Mouse (Mus musculus) liver, postnatal 0 days (tissue): ENCODE measurements around the gene Gpr3. TPM values are rescaled to one million over a fixed set of nuclear protein-coding genes. Genes with fewer than 3 reads are reported as not detected.
A peak's percentile ranks its signal among the peaks of the same experiment; 100 is the strongest.

ENCODE experiments used
- ATAC-seq: fragments of 200-750 bp; cut with Nextera tagmentation; 2 replicates; pipeline ENCODE4 v1.8.0; 2017; ENCODE audit warnings: mild to moderate bottlenecking, moderate library complexity
- DNase-seq: peaks from one replicate; pipeline ENCODE4 v3.0.0-alpha.2; 2016
- H3K27ac ChIP-seq: fragments of 300-500 bp; sonication (generic); 2 replicates; pipeline ENCODE4 v1.5.1; 2014; ENCODE audit warnings: antibody characterized with exemption, moderate library complexity, mild to moderate bottlenecking, low read depth
- H3K27me3 ChIP-seq: fragments of 300-500 bp; sonication (generic); 2 replicates; pipeline ENCODE4 v1.6.1; 2014; ENCODE audit warnings: low read length, control low read depth, mixed read lengths; ENCODE audit not compliant: insufficient read depth
- H3K36me3 ChIP-seq: fragments of 300-500 bp; sonication (generic); replicated peaks from 2 replicates; pipeline ENCODE4 v1.6.1; 2014; ENCODE audit warnings: mild to moderate bottlenecking, control low read depth, low read length, moderate library complexity, mixed read lengths; ENCODE audit not compliant: insufficient read depth
- H3K4me1 ChIP-seq: fragments of 300-500 bp; sonication (generic); 2 replicates; pipeline ENCODE4 v1.6.1; 2014; ENCODE audit warnings: antibody characterized with exemption, mild to moderate bottlenecking, control low read depth; ENCODE audit not compliant: insufficient read depth
- H3K4me2 ChIP-seq: fragments of 300-500 bp; sonication (generic); 2 replicates; pipeline ENCODE4 v1.6.1; 2014; ENCODE audit warnings: low read depth, mild to moderate bottlenecking, low read length, moderate library complexity, mixed read lengths
- H3K4me3 ChIP-seq: fragments of 300-500 bp; sonication (generic); 2 replicates; pipeline ENCODE4 v1.5.1; 2014; ENCODE audit warnings: low read depth, low read length
- H3K9ac ChIP-seq: fragments of 300-500 bp; sonication (generic); replicated peaks from 2 replicates; pipeline ENCODE4 v1.6.1; 2014; ENCODE audit warnings: mild to moderate bottlenecking, moderate library complexity
- H3K9me3 ChIP-seq: fragments of 300-500 bp; sonication (generic); 2 replicates; pipeline ENCODE4 v1.6.1; 2016; ENCODE audit warnings: mild to moderate bottlenecking, control low read depth, low read length, mixed read lengths
- CTCF ChIP-seq: sonication (generic); IDR thresholded peaks from 2 replicates; pipeline ENCODE4 v1.5.1; 2016; ENCODE audit warnings: antibody characterized with exemption, low read depth
- EP300 ChIP-seq: IDR thresholded peaks from 2 replicates; pipeline ENCODE4 v1.6.1; 2016; ENCODE audit warnings: antibody characterized with exemption, low read depth, mild to moderate bottlenecking
- WGBS: fragments of 180-500 bp; shearing (Covaris S2); extraction: QIAGEN DNeasy Blood & Tissue Kit; methylation state at CpG from one replicate; pipeline ENCODE4 v1.1.7; 2014; ENCODE audit not compliant: insufficient replicate concordance; 5-methylcytosine and 5-hydroxymethylcytosine counted together
- polyA plus RNA-seq: library from polyadenylated mRNA; unstranded; fragments of >200 nt; fragmentation: Nextera tagmentation; extraction: Ambion mirVana; gene quantifications from 2 replicates; pipeline ENCODE4 v1.2.1, GENCODE M21; 2015

Gene Gpr3
- polyA plus RNA-seq, 1 experiment from 2014 or later = not detected

DNA sequence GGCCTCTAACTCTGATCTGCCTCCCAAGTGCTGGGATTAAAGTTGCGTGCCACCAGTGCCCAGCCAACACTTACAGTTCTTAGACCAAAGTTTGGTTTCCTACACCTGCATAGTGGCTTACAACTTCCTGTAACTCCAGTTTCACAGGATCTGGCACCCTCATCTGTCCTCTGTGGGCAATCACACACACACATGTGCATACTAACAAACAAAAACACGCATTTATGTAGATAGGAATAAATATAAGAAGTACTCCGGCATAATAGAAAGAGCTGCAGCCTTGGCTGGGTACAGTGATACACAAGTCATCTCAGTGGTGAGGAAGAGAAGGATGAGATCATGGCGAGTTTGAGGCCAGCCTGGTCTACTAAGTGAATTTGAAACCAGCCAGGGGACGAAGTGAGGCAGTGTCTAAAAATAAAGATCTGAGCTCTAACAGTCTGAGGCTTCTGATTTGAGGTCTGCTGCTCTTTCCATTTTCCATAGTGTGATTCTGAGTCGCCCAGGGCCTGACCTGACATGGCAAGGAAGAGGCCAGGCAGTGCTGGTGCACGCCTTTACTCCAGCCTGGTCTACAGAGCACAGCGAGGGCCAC lies 29.8 kb downstream of the Gpr3 start:
- H3K36me3 ChIP-seq = peaks cover 62% of the 10 kb centered on the region
- H3K27ac ChIP-seq = no peak overlapping the region
- TF ChIP-seq CTCF = peak; percentile 30
- no peak for TF ChIP-seq EP300
- ATAC-seq (no peak), DNase-seq (no peak)
- H3K4me1 ChIP-seq = peaks cover 26% of the 10 kb centered on the region
- no peak overlapping the region for H3K9ac ChIP-seq
- WGBS = 85% methylated on average over 8 of the region's 8 CpGs
- H3K4me2 ChIP-seq = no peak overlapping the region
- H3K4me3 ChIP-seq = no peak overlapping the region
- no peaks in the 10 kb centered on the region for H3K9me3 ChIP-seq
- no peaks in the 10 kb centered on the region for H3K27me3 ChIP-seq

DNA sequence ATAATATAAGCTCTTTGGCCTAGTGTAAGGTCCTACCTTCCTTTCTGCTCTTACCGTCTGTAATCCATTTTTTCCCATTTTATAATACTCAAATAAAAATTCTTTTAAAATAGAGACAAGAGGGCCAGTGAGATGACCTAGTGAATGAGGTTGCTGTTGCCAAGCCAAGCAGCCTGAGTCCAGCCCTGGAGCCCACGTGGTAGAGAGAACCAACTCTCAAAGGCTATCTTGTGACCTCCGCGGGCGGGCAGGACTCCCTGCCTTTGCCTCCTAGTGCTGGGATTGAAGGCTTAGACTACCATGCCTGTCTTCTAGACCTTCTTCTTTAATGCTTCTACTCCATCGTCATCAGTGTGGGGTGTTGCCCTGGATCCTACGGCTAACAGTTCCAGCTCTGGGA lies 33.1 kb downstream of the Gpr3 start:
- ATAC-seq = no peak
- TF ChIP-seq CTCF (no peak), EP300 (no peak)
- WGBS = 86% methylated on average over 7 of the region's 7 CpGs
- Histone ChIP-seq H3K36me3 (peaks cover 49% of the 10 kb centered on the region), H3K9ac (no peak overlapping the region), H3K27ac (no peak overlapping the region), H3K27me3 (no peaks in the 10 kb centered on the region), H3K4me3 (no peak overlapping the region), H3K4me1 (peaks cover 27% of the 10 kb centered on the region), H3K9me3 (no peaks in the 10 kb centered on the region), H3K4me2 (no peak overlapping the region)
- DNase-seq = no peak

DNA sequence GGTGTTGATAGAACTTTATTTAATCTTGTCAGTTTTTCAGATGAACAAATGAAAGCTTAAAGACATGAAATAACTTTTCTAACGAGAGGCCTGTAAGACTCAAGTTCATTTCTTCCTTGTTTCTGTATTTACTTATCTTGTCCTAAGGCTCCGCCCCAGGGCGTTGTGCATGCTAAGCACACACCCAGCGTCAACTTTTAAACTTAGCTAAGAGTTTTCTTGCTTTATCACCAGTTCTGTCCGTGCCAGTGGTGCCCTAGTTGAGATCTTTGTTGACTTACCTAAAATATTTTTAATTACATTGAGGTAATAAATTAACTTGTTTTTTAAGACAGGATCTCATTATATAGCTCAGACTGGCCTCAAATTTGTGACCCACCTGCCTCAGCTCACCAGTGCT lies 34.0 kb downstream of the Gpr3 start:
- Histone ChIP-seq H3K27me3 (no peaks in the 10 kb centered on the region), H3K4me3 (no peak overlapping the region), H3K27ac (peak overlapping the region; percentile 61; the same call in 1 of the 2 replicates), H3K4me1 (peaks cover 35% of the 10 kb centered on the region), H3K36me3 (peaks cover 49% of the 10 kb centered on the region), H3K9me3 (no peaks in the 10 kb centered on the region), H3K4me2 (peak overlapping the region; percentile 10), H3K9ac (no peak overlapping the region)
- 44% methylated on average over 5 of the region's 5 CpGs for WGBS
- ATAC-seq = peak; percentile 41; the same call in 1 of the 2 replicates
- TF ChIP-seq CTCF (no peak), EP300 (no peak)
- no peak for DNase-seq

DNA sequence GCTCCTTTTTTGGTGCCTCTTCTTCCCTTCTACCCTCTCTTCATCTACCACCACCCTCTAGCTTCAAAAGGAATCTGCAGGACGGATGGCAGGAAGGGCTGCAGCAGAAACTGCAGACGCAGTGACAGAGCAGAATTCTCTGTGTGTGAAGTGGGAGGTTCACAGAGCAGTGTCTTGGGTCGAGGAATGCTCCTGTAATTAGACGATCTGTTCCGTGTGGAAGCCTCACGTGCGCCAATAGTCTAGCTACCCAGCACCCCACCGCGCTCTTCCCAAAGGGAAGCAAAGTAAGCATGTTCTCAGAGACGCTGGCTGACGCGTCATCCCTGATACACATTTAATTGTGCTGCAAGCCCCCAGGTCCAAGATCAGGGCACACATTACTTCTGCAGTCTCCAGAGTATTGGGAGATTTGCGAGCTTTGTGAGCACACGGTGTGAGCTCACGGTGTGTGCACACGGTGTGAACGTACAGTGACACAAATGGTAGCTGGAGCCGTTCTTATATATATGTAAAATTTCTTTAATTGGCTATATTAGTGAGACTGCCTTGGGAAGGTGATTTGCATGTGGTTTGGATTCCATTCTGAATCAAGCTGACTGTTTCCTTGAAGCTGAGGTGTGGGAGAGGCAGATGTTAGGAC lies 35.5 kb downstream of the Gpr3 start:
- no peak for ATAC-seq
- Histone ChIP-seq H3K27ac (peak overlapping the region; percentile 80; the same call in 1 of the 2 replicates), H3K36me3 (peaks cover 44% of the 10 kb centered on the region), H3K9ac (no peak overlapping the region), H3K9me3 (no peaks in the 10 kb centered on the region), H3K4me3 (no peak overlapping the region), H3K27me3 (no peaks in the 10 kb centered on the region), H3K4me1 (peaks cover 41% of the 10 kb centered on the region), H3K4me2 (no peak overlapping the region)
- 83% methylated on average over 18 of the region's 18 CpGs for WGBS
- no peak for DNase-seq
- TF ChIP-seq CTCF (no peak), EP300 (no peak)

DNA sequence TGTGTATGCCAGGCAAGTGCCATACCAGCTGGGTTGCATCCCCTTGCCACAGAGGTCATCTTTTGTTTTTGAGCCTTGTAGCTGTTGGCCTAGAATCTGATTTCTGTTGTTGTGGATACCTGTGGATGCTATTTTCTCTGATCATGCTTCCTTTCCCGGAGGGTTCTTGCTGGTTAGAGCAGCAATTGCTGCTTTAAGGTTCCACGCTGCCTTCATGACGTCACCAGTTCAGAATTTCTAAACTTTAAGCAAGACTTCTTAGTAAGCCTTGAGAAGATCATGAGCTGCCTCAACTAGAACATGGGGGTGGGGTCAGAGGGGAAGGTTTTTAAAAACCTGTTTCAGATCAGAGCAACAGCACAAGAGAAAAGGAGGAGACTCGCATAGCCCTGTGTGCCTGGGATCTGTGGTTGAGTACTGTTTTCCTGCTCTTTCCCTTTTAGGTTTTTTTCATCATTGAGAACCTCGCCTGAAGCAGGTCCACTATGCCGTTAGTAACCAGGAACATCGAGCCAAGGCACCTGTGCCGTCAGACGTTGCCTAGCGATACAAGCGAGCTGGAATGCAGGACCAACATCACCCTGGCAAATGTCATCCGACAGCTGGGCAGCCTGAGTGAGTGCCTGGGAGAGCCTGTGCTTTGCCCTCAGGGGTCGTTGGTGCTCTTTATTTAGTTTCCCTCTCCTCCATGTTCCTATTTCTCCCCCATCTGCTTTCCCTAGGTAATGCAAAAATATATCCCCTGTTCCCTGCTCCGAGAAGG lies 36.2 kb downstream of the Gpr3 start:
- peaks cover 46% of the 10 kb centered on the region for H3K4me1 ChIP-seq

DNA sequence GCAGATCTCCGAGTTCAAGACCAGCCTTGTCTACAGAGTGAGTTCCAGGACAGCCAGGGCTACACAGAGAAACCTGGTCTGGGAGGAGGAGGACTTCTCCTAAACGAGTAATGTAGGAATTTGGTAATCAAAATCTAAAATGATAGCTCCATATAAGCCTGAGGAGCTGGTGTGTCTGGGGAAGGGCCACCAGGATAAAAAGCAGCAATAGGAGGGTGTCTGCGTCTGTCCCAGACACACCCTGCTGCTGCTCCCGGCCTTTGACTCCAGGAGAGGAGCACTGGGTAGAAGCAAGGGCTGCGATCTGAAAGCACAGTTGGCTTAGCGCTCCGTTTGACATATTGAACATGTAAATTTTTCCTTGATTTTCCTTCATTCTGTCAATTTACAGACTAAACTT lies 37.1 kb downstream of the Gpr3 start:
- Histone ChIP-seq H3K9me3 (no peaks in the 10 kb centered on the region), H3K4me1 (peaks cover 55% of the 10 kb centered on the region), H3K27ac (peak overlapping the region; percentile 80), H3K4me3 (no peak overlapping the region), H3K27me3 (no peaks in the 10 kb centered on the region), H3K36me3 (peaks cover 35% of the 10 kb centered on the region), H3K9ac (no peak overlapping the region), H3K4me2 (peak overlapping the region; percentile 33; the same call in 1 of the 2 replicates)
- ATAC-seq = no peak
- no peak for DNase-seq
- 53% methylated on average over 7 of the region's 7 CpGs for WGBS
- TF ChIP-seq EP300 (no peak), CTCF (no peak)

More for the DNA sequence above, 36.2 kb downstream of the Gpr3 start:
- DNase-seq (no peak), ATAC-seq (no peak)
- Histone ChIP-seq H3K9me3 (no peaks in the 10 kb centered on the region), H3K27ac (peak overlapping the region; percentile 80), H3K27me3 (no peaks in the 10 kb centered on the region), H3K36me3 (peaks cover 37% of the 10 kb centered on the region), H3K4me3 (no peak overlapping the region), H3K9ac (no peak overlapping the region), H3K4me2 (peak overlapping the region; percentile 33; the same call in 1 of the 2 replicates)
- TF ChIP-seq CTCF (no peak), EP300 (no peak)
- 74% methylated on average over 14 of the region's 14 CpGs for WGBS
